In the genomic region with DNA sequence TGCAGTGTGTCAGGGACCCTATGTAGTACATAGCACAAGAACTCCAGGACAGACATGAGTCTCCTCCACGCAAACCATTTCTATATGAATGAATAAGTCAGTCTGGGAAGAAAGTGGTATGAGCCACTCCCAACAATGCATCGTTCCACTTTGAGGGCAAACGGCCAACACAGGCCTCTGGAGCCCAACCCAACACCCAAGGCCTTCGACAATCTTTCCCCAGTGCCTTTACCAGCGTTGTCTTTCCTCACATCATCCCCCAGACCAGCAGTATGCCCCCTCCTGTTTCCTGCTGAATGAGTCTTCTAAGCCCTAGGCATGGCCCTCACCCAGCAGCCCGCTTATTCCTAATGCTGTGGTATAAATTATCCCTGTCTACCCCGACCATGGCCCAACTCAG, we compare ENCODE assay signal across 7 mouse cellular contexts. TPM values are rescaled to one million over a fixed set of nuclear protein-coding genes. Genes with fewer than 3 reads are reported as not detected.
DNase-seq lines count a peak whose midpoint lies in the region; ATAC-seq and TF ChIP-seq lines count a peak whose summit lies in the region.

No protein-coding gene starts in this region.

- DNase-seq in layer of hippocampus, adult 2 months (ENCODE audit: low spot score in 2 of 2), result no peak
- DNase-seq in layer of hippocampus, postnatal 25 days (ENCODE audit: extremely low spot score in 1 of 2, low spot score in 1 of 2), result no peak
- no peak for DNase-seq in intestine, embryonic 14.5 days (ENCODE audit: low spot score)
- DNase-seq in right cerebral cortex, postnatal 25 days, result no peak
- no peak for DNase-seq in right cerebral cortex, adult 2 months (ENCODE audit: low spot score in 2 of 2)

- H3K9ac ChIP-seq in intestine, embryonic 14.5 days (ENCODE audit: low read length), result no peak overlapping the region

- H3K4me1 ChIP-seq in cortical plate, adult 2 months (ENCODE audit: control insufficient read depth, insufficient read depth, low read length), result peaks cover 18% of the 10 kb centered on the region
- H3K4me1 ChIP-seq in intestine, embryonic 14.5 days (replicated peaks; ENCODE audit: control insufficient read depth, insufficient read depth, low read length), result peaks cover 77% of the 10 kb centered on the region

- H3K9me3 ChIP-seq in intestine, embryonic 14.5 days (ENCODE audit: control insufficient read depth, low read length), result no peaks in the 10 kb centered on the region

- WGBS in intestine, embryonic 14.5 days, result 27% methylated on average over 7 of the region's 7 CpGs

- TF ChIP-seq POLR2A in cortical plate, adult 2 months (IDR thresholded peaks at IDR 0.05; ENCODE audit: extremely low read depth, insufficient read depth, low read length), result no peak

- no peak for TF ChIP-seq CTCF in layer of hippocampus, adult 2 months (conservative IDR thresholded peaks at IDR 0.05)
- TF ChIP-seq CTCF in cortical plate, adult 2 months (IDR thresholded peaks at IDR 0.05; ENCODE audit: extremely low read depth, insufficient read depth, low read length), result no peak

- peak overlapping the region; percentile 16 for H3K4me2 ChIP-seq in intestine, embryonic 14.5 days (ENCODE audit: low read length)

- peak; percentile 7; the same call in 1 of the 2 replicates for ATAC-seq in intestine, embryonic 14.5 days (replicated peaks; ENCODE audit: low FRiP score, low TSS enrichment, low read depth)
- ATAC-seq in megakaryocyte progenitor cell, adult 5-6 weeks (replicated peaks; ENCODE audit: poor library complexity), result peak; percentile 28

- H3K27me3 ChIP-seq in intestine, embryonic 14.5 days (replicated peaks; ENCODE audit: control insufficient read depth, insufficient read depth, low read length), result no peaks in the 10 kb centered on the region

- H3K36me3 ChIP-seq in intestine, embryonic 14.5 days (ENCODE audit: control insufficient read depth, insufficient read depth, low read length), result peaks cover 6% of the 10 kb centered on the region; the same call in 1 of the 2 replicates

- H3K27ac ChIP-seq in layer of hippocampus, adult 2 months, result peak overlapping the region; percentile 78; the same call in 1 of the 2 replicates
- H3K27ac ChIP-seq in cortical plate, adult 2 months (ENCODE audit: insufficient read depth, low read length), result peak overlapping the region; percentile 39; the same call in 1 of the 2 replicates
- peak overlapping the region; percentile 69 for H3K27ac ChIP-seq in intestine, embryonic 14.5 days (ENCODE audit: low read depth)

- H3K4me3 ChIP-seq in layer of hippocampus, adult 2 months, result no peak overlapping the region
- no peak overlapping the region for H3K4me3 ChIP-seq in cortical plate, adult 2 months (ENCODE audit: insufficient read depth, low read length)
- H3K4me3 ChIP-seq in intestine, embryonic 14.5 days (ENCODE audit: low read depth, low read length), result no peak overlapping the region

RNA-seq across cellular contexts. Expression of a gene that starts 20.6 kb away (rescaled TPM):
- 10 to 100 TPM; 88.3 to 96.3 TPM for total RNA-seq in layer of hippocampus, adult 2 months (2021)
- total RNA-seq in layer of hippocampus, postnatal 25 days (2021), result 10 to 100 TPM; 75.0 to 90.2 TPM
- polyA plus RNA-seq in cortical plate, adult 2 months (2012; rRNA removed), result 32.6 and 34.2 TPM in 2 replicates
- polyA plus RNA-seq in intestine, embryonic 14.5 days (2014; fragmentation: Nextera tagmentation; extraction: Ambion mirVana), result 67.9 and 72.2 TPM in 2 replicates
- 167 and 191 TPM in 2 replicates for total RNA-seq in megakaryocyte progenitor cell, adult 5-6 weeks (2015)
- 238 and 338 TPM in 2 replicates for total RNA-seq in megakaryocyte progenitor cell, adult 5-6 weeks (2017)
